8 mouse cellular contexts compared by ENCODE assay signal in the genomic region with DNA sequence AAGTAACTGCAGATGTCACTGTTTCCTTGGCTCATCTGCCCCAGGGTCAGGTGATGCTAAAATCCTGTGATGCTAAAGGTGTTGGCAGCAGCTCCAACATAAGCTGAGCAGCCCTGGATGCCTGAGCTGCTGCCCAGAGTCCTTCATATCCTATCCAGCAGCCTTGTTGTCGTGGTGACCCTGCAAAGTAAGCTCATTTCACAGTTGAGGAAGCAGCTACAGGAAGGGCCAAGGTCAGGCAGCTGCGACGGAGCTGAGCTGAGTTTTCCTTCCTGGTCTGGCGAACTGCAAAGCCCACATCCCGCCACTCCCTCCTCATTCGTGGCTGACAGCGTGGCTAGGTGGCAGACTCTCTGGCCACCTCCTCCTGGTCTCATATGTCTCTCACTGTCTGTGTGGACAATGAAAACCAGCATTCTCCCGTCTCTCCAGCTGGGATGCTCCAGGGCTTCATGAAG. TPM values are rescaled to one million over a fixed set of nuclear protein-coding genes. Genes with fewer than 3 reads are reported as not detected.
DNase-seq lines count a peak whose midpoint lies in the region; ATAC-seq lines count a peak whose summit lies in the region.

No protein-coding gene starts in this region.

- H3K4me2 ChIP-seq in intestine, embryonic 16.5 days (ENCODE audit: low read depth, low read length), result no peak overlapping the region
- no peak overlapping the region for H3K4me2 ChIP-seq in liver, embryonic 12.5 days

- H3K4me3 ChIP-seq in intestine, embryonic 16.5 days (ENCODE audit: low read length), result no peak overlapping the region
- no peak overlapping the region for H3K4me3 ChIP-seq in liver, embryonic 12.5 days

- no peak overlapping the region for H3K9ac ChIP-seq in intestine, embryonic 16.5 days (ENCODE audit: low read depth, low read length)
- no peak overlapping the region for H3K9ac ChIP-seq in liver, embryonic 12.5 days

- peak overlapping the region; percentile 93 for H3K27ac ChIP-seq in intestine, embryonic 16.5 days (ENCODE audit: low read length)
- H3K27ac ChIP-seq in liver, embryonic 12.5 days, result peak overlapping the region; percentile 66; the same call in 1 of the 2 replicates

- no peaks in the 10 kb centered on the region for H3K36me3 ChIP-seq in intestine, embryonic 16.5 days (ENCODE audit: control insufficient read depth, insufficient read depth, low read length)
- peaks cover 8% of the 10 kb centered on the region; the same call in 1 of the 2 replicates for H3K36me3 ChIP-seq in liver, embryonic 12.5 days

- WGBS in intestine, embryonic 16.5 days, result 10% methylated on average over 8 of the region's 8 CpGs
- 12% methylated on average over 8 of the region's 8 CpGs for WGBS in liver, embryonic 12.5 days (ENCODE audit: insufficient replicate concordance)

- ATAC-seq in common myeloid progenitor, adult 5-6 weeks (replicated peaks; ENCODE audit: low read depth, poor library complexity, severe bottlenecking), result peak; percentile 59
- peak; percentile 71 for ATAC-seq in intestine, embryonic 16.5 days
- peak; percentile 43; the same call in 1 of the 2 replicates for ATAC-seq in liver, embryonic 12.5 days
- ATAC-seq in monocyte, adult 5-6 weeks (replicated peaks; ENCODE audit: insufficient number of reproducible peaks, low FRiP score, low TSS enrichment, poor library complexity, severe bottlenecking), result peak; percentile 42
- ATAC-seq in megakaryocyte-erythroid progenitor cell, adult 5-6 weeks (replicated peaks; ENCODE audit: low FRiP score, low TSS enrichment, poor library complexity, severe bottlenecking), result no peak

- H3K9me3 ChIP-seq in intestine, embryonic 16.5 days (ENCODE audit: control insufficient read depth, low read length), result no peaks in the 10 kb centered on the region
- no peaks in the 10 kb centered on the region for H3K9me3 ChIP-seq in liver, embryonic 12.5 days (replicated peaks)

- H3K4me1 ChIP-seq in intestine, embryonic 16.5 days (ENCODE audit: control insufficient read depth, insufficient read depth, low read length), result peaks cover 22% of the 10 kb centered on the region
- peaks cover 39% of the 10 kb centered on the region for H3K4me1 ChIP-seq in liver, embryonic 12.5 days

- H3K27me3 ChIP-seq in intestine, embryonic 16.5 days (replicated peaks; ENCODE audit: control insufficient read depth, insufficient read depth, low read length), result no peaks in the 10 kb centered on the region
- no peaks in the 10 kb centered on the region for H3K27me3 ChIP-seq in liver, embryonic 12.5 days (replicated peaks)

- peak; percentile 71 to 81 for DNase-seq in adrenal gland, adult (ENCODE audit: inconsistent age in 2 of 2, low spot score in 1 of 2)
- no peak for DNase-seq in adrenal gland, postnatal 4 days (ENCODE audit: low spot score in 2 of 2)
- DNase-seq in heart, adult 11 months, result peak; percentile 99

RNA-seq across cellular contexts. Expression of gene A930033H14Rik, which starts 41.5 kb away (rescaled TPM):
- 1 to 10 TPM; 6.6 to 7.7 TPM for total RNA-seq in adrenal gland, postnatal 4 days (2021)
- total RNA-seq in common myeloid progenitor, adult 5-6 weeks (2017), result 1.3 and 4.2 TPM in 2 replicates
- polyA plus RNA-seq in intestine, embryonic 16.5 days (2015; fragmentation: Nextera tagmentation; extraction: Ambion mirVana), result 0.93 and 1.0 TPM in 2 replicates
- polyA plus RNA-seq in liver, embryonic 12.5 days (2016; fragmentation: Nextera tagmentation; extraction: Ambion mirVana), result 0.81 TPM in 2 replicates
- total RNA-seq in monocyte, adult 5-6 weeks (2017), result not detected in 3 replicates
- 0.46 TPM in 1 of 2 replicates, not detected in the other for total RNA-seq in megakaryocyte-erythroid progenitor cell, adult 5-6 weeks (2014; fragmentation: Nextera tagmentation)
- total RNA-seq in megakaryocyte-erythroid progenitor cell, adult 5-6 weeks (2017), result 0.08 and 0.42 TPM in 2 replicates

Comparison
In these comparisons a context has a peak if more than half of its experiments do, and no peak if none do; other contexts are left out.
1. DNase-seq: peak in adrenal gland, adult (2 of 2) and heart, adult 11 months (single experiment); none in adrenal gland, postnatal 4 days (0 of 2).